Mouse (Mus musculus): ENCODE results near the gene Sult2a7. TPM values are rescaled to one million over a fixed set of nuclear protein-coding genes. Genes with fewer than 3 reads are reported as not detected.

The Sult2a7 gene
- not detected in 2 replicates for total RNA-seq (2014; fragmentation: Nextera tagmentation)
- total RNA-seq (2017), result not detected in 2 replicates

DNA sequence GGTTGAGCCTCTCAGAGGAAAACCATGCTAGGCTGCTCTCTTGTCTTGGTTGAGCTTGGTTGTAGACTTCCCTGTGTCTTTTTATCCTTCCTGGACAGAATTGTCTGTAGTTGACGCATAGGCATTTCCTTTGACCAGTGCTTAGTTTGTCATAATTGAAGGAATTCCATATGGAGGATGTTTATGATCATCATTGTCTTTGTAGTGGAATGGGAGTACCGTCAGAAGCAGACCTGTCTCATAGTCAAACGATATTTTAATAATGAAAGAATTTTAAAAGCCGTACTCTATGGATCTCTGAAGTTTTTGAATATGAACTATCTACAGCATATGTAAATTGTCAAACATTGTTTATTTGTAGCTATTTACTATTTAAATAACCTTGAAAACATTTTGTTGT, at the start of gene Sult2a7:
Gene Sult2a7, minus strand, starts transcription at position 101 of the 400 bp plus-strand sequence.
- ATAC-seq (replicated peaks; ENCODE audit: poor library complexity, severe bottlenecking), result no peak

DNA sequence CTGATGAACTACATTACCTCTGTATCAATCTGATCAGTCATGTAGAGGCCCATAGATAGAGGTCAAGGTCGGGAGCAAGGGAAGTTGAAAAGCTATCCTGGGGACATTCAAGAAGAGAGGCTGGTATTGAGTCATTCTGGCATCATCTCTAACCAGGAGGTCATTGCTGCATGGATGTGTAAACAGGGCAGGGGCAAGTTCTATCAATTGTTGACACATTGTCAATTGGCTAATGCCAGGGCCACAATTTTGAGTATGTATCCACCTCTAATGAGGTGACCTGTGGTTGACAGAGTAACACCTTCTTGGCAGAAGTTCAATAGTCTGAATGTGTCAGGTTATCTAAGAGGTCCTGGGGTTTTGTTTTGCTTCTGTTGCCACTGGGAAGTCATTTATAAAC, 31.2 kb upstream of the Sult2a7 start:
- no peak for ATAC-seq (replicated peaks; ENCODE audit: poor library complexity, severe bottlenecking)

GRCm38 (mm10) chr7:14522636-14523035, 28.6 kb upstream of the Sult2a7 start:
- ATAC-seq (replicated peaks; ENCODE audit: poor library complexity, severe bottlenecking), result no peak

- no peak for ATAC-seq (replicated peaks; ENCODE audit: poor library complexity, severe bottlenecking)
Observed at GRCm38 (mm10) chr7:14518301-14518700, 24.3 kb upstream of the Sult2a7 start.

DNA sequence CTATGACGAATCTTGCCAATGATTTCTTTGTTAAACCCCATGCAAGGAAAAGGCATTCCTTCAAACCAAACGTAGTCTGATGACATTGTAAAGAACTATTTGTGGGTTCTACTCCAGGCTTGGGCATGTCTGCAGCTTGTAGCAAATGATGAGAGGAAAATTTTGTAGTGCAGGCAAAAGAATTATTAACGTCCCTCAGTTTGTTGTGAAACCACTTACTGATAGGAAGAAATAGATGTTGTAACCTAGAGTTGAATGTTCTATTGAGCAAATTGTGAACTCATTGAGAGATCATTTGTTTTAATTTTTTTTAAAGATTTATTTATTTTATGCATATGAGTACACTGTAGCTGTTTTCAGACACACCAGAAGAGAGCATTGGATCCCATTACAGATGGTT, 1.1 kb downstream of the Sult2a7 start:
- ATAC-seq (replicated peaks; ENCODE audit: poor library complexity, severe bottlenecking), result no peak

DNA sequence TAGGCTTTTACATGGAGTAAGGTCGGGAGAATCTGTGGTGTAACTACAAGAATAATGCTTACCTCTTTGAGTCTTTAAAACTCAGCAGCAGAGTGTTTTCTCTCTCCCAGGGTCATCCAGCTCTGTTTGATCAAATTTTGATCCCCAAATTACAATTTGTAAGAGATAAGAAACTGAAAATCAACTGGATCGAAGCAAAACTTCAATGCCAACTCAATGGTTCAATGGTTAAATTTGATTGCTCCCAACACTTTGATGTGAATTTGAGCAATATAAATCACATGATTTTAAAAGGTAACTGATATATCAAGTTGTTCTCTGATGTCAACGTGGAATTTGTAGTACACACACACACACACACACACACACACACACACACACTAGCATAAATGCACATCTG, 47.5 kb downstream of the Sult2a7 start, which contains the start of gene Sult2a8:
Gene Sult2a8, minus strand, starts transcription at position 236 of the 400 bp plus-strand sequence.
- no peak for ATAC-seq (replicated peaks; ENCODE audit: poor library complexity, severe bottlenecking)

DNA sequence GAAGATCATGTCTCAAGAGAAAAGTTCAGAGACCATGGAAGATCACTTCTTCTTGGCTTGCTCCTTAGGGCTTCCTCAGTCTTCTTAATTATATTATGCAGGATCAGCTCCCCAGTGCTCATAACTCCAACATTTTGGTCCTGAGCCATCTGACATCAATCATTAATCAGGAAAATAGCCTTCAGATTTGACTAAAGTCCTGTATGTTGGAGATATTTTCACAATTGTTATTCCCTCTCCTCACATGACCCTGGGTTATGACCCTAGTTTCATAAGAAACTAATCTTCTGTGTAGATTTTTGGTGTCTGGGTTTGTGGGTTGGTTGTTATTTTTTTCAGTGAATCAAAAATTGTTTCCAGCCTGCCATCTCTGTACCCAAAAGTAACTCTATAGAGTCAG, 54.4 kb downstream of the Sult2a7 start:
- ATAC-seq (replicated peaks; ENCODE audit: poor library complexity, severe bottlenecking), result no peak

DNA sequence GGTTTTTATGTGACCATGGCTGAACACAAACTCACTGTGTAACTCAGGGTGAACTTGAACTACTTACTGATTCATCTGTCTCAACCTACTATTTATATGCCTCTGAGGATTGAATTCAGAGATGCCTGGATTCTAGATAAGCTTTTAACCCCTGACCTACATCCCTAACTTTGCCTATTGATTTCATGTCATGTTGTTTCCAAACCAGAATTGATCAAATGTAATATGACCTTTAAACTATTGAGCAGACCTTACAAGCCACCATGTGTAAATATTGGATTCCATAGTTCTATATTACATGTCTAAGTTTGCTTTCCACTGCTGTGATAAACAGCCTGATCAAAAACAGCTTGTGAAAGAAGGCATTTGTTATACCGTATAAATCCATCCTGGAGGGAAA, 55.5 kb downstream of the Sult2a7 start:
- no peak for ATAC-seq (replicated peaks; ENCODE audit: poor library complexity, severe bottlenecking)

DNA sequence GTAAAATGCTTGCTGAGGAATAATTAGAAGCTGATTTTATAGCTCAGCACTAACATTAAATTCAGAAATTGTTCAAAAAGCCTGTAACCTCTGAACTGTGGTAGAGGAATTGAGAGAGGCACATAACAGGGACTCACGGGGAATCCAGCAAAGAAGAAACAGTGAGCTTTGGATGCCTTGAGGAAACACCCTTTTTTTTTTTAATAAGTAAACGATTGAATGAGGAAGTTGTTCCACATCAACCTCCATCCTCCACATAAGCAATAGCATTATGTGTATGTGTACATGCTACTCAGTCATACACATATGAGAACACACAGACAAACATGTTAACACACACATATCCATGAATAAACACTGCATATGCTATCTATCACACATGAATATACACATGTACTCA, 56.0 kb downstream of the Sult2a7 start:
- no peak for ATAC-seq (replicated peaks; ENCODE audit: poor library complexity, severe bottlenecking)

Other genes starting within 250 kb of the Sult2a7 start
- gene Sult2a6, start 239.4 kb downstream of the Sult2a7 start, total RNA-seq (2014; fragmentation: Nextera tagmentation), result not detected in 2 replicates
- gene Sult2a6, start 239.4 kb downstream of the Sult2a7 start, total RNA-seq (2017), result not detected in 2 replicates
- not detected in 2 replicates for gene Obox8, start 160.7 kb downstream of the Sult2a7 start, total RNA-seq (2014; fragmentation: Nextera tagmentation)
- gene Obox8, start 160.7 kb downstream of the Sult2a7 start, total RNA-seq (2017), result not detected in 2 replicates
- not detected in 2 replicates for gene Sult2a8, start 47.5 kb downstream of the Sult2a7 start, total RNA-seq (2014; fragmentation: Nextera tagmentation)
- not detected in 2 replicates for gene Sult2a8, start 47.5 kb downstream of the Sult2a7 start, total RNA-seq (2017)
- not detected in 2 replicates for gene Vmn1r90, start 69.3 kb upstream of the Sult2a7 start, total RNA-seq (2014; fragmentation: Nextera tagmentation)
- not detected in 2 replicates for gene Vmn1r90, start 69.3 kb upstream of the Sult2a7 start, total RNA-seq (2017)
- not detected in 2 replicates for gene Obox7, start 165.3 kb upstream of the Sult2a7 start, total RNA-seq (2014; fragmentation: Nextera tagmentation)
- not detected in 2 replicates for gene Obox7, start 165.3 kb upstream of the Sult2a7 start, total RNA-seq (2017)